Mouse (Mus musculus): ENCODE data around the gene Ptprd.

GRCm38 (mm10) chr4:76566006-76566405 is 1645.8 kb downstream of the Ptprd start:
- TF ChIP-seq CTCF (IDR thresholded peaks at IDR 0.05; ENCODE audit: insufficient read depth, low read depth, low read length): no peak
- TF ChIP-seq POLR2A (IDR thresholded peaks at IDR 0.05; ENCODE audit: insufficient read depth, low read depth, low read length): no peak

All from olfactory bulb, adult 2 months (tissue).